Mouse (Mus musculus): ENCODE measurements around the gene Prrt1. TPM values are rescaled to one million over a fixed set of nuclear protein-coding genes. Genes with fewer than 3 reads are reported as not detected.
A peak's percentile ranks its signal among the peaks of the same experiment; 100 is the strongest.

Gene Prrt1
- total RNA-seq, 2 experiments from 2014 or later, result 0.52 to 0.91 TPM

DNA sequence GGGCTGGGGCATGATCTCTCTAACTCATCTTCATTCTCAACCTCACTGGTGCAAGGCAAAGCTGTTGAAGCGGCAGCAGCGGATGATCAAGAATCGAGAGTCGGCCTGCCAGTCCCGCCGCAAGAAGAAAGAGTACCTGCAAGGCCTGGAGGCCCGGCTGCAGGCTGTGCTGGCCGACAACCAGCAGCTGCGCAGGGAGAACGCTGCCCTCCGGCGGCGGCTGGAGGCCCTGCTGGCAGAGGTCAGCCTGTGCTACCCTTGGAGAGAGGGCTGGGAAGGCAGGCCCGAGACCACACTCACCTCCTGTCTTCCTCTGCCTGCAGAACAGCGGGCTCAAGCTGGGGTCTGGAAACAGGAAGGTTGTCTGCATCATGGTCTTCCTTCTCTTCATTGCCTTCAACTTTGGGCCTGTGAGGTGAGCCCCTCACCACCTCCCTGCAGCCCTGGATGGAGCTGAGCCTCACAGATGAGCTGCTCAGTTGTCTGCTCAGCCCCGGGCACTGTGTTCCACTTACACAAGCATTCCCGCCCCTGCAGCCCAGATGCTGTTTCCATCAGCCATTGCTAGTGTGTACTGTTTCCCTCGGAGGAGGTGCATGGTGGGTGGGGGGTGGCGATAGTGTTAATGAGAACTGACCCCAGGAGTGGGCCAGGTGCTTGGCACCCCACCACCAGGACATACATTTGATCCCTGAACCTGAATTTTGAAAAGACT lies 22.3 kb downstream of the Prrt1 start:
- peak; percentile 71 for DNase-seq

DNA sequence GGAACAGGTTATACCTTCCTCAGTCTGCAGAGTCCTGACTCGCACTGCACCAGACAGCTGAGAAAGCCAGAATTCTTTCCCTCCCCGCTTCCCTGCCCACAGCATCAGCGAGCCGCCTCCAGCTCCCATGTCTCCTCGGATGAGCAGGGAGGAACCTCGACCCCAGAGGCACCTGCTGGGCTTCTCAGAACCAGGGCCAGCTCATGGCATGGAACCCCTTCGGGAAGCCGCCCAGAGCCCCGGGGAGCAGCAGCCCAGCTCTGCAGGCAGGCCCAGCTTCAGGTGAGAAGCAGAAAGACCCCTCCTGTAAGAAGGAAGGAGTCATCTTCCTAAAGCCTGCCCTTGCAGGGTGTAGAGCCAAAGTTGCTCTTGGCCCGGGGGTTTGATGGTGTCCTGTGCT lies 23.2 kb downstream of the Prrt1 start:
- DNase-seq, result no peak

DNA sequence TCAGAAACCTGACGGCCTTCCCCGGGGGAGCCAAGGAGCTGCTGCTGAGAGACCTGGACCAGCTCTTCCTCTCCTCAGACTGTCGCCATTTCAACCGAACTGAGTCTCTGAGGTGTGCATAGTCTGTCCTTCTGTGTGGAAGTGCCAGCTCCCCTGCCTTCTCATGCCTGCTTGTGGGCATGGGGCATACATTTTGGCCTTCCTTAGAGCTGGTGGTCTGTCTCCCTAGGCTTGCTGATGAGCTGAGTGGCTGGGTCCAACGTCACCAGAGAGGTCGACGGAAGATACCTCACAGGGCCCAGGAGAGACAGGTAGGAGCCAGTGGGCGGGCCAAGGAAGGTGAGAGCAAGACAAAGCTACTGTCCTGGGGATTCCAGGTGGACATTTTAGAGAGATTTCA lies 23.7 kb downstream of the Prrt1 start:
- no peak for DNase-seq

DNA sequence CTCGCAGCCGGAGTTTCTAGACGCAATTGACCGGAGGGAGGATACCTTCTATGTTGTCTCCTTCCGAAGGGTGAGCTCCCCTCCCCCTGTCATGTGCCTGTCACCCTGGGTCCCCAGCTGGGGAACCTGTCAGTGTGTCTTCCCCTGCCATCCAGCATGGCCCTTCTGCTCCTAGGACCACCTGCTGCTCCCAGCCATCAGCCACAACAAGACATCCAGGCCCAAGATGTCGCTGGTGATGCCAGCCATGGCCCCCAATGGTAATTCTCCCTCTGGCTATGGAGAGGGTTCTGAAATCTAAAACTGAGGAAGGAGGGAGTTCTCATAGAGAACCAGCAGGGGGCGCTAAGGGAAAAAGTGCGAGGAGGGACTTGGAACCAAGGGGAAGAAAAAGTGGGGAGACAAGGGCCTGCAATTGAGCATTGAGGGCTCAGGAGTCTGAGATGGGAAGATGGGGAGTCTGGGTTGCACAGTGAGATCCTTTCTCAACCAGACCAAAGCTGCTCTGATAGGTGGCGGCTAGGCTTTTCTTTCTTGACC lies 24.5 kb downstream of the Prrt1 start:
- peak; percentile 80 for DNase-seq

DNA sequence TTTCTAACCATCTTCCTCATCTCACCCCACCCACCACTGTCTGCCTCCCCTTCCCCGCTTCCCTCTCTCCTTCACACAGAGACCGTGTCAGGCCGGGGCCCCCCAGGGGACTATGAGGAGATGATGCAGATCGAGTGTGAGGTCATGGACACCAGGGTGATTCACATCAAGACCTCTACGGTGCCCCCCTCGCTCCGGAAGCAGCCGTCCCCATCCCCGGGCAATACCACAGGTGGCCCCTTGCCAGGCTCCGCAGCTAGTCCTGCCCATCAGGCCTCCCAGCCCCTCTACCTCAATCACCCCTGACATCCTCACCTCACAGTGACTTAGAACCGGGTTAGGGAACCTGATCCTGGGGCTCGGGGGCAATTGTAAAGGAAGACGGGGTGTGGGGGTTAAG lies 25.1 kb downstream of the Prrt1 start:
- DNase-seq, result peak; percentile 46

DNA sequence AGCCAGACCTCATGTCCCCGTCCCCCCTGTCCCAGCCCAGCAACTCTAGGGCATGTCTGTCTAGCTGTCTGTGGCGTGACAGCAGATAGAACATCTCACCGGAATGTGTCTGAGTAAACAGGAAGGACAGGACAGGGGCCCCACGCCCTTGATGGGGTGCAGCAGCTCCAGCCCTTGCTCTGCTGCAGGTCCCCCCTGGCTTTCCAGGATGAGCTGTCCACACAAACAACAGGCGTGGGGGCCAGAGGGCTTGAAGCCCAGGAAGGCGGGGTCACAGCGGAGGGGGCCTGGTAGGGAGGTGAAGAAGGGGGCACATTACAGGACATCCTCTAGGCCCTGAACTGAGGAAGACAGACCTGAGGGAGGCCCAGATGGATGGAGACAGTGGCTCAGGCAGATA lies 25.8 kb downstream of the Prrt1 start:
- DNase-seq, result no peak

DNA sequence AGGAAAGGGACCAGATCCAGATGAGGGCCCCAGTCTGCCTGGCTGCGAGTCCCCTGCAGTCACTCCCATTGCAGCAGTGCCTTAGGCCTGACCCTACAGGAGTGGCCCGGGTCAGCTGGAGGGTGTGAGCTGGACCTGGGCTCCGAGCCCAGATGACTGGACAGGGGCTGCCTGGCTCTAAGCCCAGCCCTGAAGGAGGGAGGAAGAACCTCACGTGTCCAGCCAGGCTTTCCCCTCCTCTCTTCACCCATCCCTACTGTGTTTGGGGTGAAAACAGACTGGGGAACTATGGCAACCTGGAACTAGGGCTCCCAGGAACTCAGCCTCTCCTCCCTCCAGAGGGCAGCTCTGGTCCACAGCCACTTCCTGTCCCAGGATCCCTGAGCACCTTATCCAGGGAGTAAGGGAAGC lies 26.3 kb downstream of the Prrt1 start:
- peak; percentile 93 for DNase-seq

DNA sequence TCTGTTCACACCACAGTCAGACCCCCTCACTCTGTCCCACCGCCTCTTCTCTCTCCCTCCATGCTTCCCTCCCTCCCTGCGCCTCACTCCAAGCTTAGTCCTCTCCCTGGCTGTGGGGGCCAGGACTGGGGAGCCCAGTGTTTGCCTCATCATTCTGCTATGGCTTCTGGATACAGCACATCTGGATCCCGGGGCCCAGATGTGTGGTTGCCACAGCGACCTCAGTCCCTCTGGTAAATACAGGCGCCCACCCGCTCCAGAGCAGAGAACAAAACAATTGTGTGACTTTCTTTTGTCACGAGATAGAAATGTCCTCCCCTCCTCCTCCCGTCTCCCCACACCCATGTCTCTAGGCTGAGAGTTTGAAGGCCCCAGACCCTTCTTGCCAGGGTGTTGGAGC lies 27.3 kb downstream of the Prrt1 start:
- DNase-seq, result peak; percentile 65

DNA sequence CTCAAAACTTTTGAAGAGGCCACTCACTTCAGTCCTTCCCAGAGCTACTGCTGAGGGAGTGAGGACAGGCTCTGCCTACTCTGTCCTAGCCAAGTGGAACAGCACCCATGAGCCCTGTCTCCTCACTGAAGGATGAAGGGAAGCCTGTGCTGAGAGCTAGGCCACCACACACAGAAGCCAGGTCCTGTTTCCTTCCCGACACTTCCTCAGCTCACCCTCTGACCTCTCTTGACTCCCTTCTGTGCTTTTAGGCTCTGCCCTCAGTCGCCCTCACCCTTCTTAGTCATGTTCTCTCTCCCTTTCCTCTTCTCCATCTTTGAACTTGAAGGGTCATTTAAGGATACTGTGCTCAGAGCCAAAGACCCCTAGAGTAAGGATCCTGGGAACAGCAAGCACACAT lies 27.9 kb downstream of the Prrt1 start:
- DNase-seq, result no peak

DNA sequence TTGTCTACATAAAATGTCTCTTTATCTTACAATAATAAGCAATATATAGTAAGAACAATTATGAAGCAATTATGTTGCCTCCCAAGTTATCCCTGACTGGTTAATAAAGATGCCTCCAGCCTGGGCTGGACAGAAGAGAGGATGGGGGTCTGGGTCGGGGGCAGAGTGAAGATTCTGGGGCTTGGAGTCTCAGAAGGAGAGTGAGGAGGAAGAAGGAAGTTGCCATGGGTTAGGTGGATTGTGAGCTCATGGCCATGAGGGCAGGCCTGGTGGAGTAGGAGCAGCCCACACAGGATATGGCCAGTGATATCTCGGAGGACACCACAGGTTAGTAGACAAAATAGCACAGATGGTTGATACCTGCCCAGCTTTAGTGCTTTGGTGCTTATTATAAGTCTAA lies 28.8 kb downstream of the Prrt1 start:
- no peak for DNase-seq

DNA sequence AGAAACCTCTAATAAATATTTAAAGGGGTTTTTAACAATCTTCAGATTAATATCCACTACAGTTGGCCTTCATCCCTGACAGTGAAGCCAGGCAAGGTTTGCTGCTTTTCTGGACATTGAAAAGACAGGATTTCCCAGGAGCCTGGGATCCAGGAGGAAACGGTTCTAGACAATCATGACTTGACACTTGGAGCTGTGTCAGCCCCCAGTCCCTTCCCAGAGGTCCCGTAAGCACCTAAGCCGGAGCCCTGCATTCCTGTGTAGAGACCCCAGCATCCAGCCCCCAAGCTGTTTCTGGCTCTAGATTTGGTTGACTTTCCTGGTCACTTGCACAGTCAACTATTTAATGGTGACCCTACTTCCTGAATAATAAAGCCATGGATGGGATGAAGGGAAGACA lies 29.3 kb downstream of the Prrt1 start:
- no peak for DNase-seq

DNA sequence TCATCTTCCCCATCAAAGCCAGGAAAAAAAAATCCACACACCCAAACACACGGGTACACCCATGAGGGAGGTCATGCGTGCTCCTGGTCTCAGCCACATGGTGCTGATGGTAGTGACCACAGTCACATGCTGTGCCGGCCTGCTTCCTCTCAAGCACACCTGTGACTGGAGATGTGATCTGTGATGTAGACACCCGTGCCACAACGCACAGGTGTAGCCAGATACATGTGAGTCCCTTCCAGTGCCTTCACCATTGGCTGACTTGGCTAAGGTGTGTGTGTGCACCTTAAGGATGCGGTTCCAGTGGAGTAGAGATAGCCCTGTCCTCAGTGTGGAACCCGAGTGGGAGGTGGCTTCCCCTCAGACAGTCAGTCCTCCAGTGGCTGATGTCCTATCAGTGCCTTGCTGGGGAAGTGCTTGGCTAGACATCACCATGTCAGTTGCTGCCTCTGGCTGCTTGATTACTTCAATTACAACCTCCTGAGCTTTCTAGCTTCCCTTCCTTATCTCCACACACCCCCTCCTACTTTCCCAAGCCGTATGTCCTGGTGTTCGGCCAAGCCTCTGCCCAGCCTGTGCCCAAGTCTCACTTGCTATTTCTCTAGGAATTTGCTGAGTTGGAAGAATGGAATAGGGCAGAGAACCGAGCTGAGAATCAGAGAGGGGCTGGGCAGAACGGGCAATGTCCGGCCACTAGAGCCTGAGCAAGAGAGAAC lies 30.0 kb downstream of the Prrt1 start:
- DNase-seq, result no peak

DNA sequence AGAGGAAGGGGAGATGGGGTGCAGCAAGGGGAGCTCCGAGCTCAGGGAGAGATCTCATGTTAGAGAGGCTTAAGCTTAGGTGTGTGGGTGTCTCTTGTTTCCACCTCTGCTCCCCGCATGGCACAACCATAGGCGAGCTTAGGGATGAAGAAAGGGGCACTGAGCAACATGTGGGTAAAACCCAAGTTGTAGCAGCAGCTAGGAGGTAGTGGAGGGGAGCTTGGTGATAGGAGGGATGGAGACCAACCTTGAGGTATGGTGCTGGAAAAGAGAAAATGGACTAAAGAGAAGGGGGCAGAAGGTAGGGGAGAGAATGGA lies 30.5 kb downstream of the Prrt1 start:
- no peak for DNase-seq

DNA sequence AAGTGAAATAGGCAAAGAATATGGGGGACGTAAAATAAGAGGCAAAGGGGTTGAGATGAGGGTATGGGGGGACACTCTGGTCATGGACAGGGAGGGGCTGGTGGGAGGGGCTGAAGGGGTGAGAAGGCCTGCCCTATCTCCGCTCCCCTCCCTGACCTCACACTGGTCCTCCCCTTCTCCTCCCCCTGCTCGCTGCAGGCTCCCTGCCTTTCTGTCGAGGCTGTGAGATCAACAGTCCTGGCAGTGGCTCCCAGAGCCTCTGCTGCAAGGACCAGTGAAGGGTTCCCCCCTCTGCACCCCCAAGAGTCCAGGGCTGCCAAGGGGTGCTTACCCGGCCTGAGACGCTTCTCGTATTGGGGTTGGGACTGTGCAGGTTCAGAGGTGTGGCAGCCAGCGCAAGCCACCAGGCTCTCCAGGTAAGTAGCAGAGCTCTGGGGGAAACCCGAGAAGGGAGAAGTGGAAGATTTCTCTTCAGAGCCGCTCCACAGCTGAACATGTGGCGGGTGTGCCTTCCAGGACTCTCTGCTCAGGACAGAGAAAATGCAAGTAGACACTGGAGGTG lies 31.0 kb downstream of the Prrt1 start:
- DNase-seq, result peak; percentile 47

DNA sequence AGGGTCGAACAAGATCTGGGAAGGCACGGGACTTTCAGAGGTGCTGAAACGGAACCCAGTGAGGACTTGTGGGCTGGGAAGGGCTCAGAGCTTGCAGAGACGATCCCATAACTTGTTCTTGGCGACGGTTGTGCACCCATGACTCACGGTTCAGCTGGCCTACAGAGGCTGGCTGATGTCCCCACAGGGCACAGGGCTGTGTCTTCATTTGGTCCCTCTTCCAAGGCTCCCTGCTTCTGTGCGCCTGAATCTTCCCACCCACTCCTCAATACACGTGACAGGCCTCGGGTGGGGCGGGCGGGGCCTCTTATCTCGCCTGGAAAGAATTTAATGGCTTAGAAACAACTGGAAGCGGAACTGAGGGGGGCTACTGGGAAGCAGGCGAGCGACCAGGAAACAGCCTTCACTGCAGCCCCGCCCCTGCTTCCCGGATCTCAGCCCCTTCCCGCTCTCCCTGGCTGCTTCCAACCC lies 31.8 kb downstream of the Prrt1 start:
- peak; percentile 71 for DNase-seq

DNA sequence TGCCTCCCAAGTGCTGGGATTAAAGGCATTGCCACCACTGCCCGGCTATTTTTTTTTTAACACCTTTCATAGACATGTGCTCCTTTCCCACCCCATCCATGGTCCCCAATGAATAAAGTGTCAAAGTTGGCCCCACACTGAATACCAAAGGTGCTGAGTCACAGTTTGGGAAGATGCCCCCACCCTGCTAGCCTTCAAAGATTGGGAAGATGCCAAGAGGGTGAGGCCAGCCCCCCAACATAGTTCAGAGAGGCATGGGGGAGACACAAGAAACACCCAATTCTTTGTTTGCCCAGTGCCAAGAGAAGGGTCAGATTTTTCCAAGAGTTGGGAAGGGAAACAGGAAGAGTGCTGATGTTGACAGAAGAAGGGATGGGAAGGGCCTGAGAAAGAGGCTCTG lies 33.1 kb downstream of the Prrt1 start:
- DNase-seq, result no peak

DNA sequence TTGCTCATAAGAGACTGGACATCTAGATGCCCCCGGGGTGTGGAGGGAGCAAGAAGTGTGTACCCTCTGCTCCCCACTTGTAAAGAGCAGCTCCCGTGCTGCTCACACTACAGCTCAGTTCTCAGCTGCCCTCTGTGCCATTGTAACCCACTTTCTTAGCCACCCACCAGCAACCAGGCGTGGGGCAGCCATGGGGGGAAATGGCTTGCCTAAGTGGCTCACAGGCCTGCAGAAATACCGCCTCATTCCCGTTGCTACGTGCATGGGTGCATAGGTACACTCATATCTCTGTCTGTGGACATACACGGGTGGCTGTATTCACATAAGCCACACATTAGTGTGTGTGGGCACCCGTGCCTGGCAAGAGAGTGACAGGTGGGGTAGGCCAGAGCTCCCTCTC lies 33.6 kb downstream of the Prrt1 start:
- DNase-seq, result no peak

DNA sequence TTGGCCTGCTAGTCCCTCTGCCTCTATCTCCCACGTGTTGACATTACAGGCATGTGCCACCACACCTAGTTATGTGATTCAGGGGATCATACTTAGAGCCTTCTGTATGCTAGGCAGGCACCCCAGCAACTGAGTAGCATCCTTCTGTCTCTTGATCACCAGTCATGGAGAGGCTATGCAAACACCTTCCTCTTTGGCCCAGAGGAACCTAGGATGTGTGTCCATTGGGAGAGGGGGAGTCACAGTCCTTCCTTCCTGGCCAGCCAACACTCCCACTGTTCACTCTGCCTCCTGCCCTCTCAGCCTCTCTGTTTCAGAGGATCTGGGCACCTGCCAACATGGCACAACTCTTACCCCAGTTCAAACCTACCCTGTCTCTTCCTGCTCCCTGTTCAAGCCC lies 34.2 kb downstream of the Prrt1 start:
- no peak for DNase-seq

DNA sequence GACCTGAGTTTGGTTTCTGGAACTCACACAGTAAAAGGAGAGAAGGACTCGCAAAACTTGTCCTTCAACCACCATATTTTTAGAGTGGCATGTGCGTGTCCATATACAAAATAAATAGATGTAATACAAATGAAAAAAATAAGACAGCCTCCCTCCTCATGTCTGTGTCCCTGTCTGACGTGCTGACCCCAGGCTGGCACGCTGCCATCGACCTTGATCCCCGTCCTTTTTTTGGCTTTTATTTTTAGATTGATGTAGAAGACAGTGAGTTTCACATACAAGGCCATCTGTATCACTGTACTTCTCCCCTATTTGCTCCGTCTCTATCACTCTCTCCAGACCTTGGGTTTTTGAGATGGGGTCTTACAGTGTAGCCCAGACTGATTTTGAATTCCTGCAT lies 35.1 kb downstream of the Prrt1 start:
- no peak for DNase-seq

DNA sequence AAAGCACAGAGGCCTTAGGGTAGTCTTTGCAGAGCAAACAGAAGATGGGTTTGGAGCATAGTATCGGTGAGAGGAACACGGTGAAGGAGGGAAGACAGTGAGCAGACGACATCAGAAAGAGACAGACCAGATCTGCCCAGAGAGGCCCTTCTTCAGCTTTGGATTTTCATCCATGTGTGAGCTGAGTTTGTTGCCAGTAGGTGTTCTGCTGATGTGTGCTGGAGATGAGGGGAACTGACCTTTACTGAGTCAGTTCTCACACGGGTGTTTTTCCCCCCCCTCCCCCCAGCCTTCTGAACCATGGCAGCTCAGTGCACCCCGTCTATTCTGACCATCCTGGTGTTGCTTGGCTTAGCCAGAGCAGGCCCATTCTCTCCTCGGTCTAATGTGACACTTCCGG lies 40.9 kb downstream of the Prrt1 start, which contains the start of gene Tnxb:
Tnxb (plus strand) TSS at position 301 of the 400 bp plus-strand sequence.
- no peak for DNase-seq

DNA sequence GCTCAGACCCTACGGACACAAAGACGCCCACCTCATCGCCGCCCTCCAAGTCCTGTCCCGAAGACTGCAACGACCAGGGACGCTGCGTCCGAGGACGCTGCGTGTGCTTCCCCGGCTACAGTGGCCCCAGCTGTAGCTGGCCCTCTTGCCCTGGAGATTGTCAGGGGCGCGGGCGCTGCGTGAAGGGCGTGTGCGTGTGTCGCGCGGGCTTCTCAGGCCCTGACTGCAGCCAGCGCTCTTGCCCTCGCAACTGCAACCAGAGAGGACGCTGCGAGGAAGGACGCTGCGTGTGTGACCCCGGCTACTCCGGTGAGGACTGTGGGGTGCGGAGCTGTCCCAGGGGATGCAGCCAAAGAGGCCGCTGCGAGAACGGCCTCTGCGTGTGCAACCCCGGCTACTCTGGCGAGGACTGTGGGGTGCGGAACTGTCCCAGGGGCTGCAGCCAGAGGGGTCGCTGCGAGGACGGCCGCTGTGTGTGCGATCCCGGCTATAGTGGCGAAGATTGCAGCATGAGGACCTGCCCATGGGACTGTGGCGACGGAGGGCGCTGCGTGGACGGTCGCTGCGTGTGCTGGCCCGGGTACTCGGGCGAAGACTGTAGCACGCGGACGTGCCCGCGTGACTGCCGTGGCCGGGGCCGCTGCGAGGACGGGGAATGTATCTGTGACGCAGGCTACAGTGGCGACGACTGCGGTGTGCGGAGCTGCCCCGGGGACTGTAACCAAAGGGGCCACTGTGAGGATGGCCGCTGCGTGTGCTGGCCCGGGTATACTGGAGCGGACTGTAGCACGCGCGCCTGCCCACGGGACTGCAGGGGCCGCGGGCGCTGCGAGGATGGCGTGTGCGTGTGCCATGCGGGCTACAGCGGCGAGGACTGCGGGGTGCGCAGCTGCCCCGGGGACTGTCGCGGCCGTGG lies 42.1 kb downstream of the Prrt1 start:
- no peak for DNase-seq

DNA sequence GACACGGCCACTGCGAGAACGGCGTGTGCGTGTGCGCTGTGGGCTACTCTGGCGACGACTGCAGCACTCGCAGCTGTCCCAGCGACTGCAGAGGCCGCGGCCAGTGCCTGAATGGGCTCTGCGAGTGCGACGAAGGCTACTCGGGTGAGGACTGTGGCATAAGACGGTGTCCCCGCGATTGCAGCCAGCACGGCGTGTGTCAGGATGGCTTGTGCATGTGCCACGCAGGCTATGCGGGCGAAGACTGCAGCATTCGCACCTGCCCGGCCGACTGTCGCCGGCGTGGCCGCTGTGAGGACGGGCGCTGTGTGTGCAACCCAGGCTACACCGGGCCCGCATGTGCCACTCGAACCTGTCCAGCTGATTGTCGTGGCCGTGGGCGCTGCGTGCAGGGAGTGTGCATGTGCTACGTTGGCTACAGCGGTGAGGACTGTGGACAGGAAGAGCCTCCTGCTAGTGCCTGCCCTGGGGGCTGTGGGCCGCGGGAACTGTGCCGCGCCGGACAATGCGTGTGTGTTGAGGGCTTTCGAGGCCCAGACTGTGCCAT lies 43.0 kb downstream of the Prrt1 start:
- DNase-seq, result no peak
